Mouse (Mus musculus): ENCODE results near the gene Gramd4.
A peak's percentile ranks its signal among the peaks of the same experiment; 100 is the strongest.

The Gramd4 gene

GRCm38 (mm10) chr15:86074171-86074937 is 16.9 kb downstream of the Gramd4 start:
- peak; percentile 48 to 80 for DNase-seq

- DNase-seq: no peak
Measured at GRCm38 (mm10) chr15:86075305-86076047, 18.0 kb downstream of the Gramd4 start.

DNA sequence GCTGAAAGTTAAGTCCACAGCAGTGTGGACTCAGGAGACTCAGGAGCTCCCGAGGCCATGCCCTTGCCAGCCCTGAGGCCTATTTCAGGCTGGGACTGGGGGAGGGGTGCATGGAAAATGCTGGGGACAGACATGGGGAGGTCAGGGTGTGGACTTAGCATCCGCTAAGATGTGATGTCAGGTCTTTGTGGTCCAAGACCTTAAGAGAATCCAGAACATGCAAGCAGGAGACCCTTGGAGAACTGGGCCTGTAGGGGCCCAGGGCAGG is 18.5 kb downstream of the Gramd4 start:
- DNase-seq: peak in 1 of 2 experiments; percentile 65

DNA sequence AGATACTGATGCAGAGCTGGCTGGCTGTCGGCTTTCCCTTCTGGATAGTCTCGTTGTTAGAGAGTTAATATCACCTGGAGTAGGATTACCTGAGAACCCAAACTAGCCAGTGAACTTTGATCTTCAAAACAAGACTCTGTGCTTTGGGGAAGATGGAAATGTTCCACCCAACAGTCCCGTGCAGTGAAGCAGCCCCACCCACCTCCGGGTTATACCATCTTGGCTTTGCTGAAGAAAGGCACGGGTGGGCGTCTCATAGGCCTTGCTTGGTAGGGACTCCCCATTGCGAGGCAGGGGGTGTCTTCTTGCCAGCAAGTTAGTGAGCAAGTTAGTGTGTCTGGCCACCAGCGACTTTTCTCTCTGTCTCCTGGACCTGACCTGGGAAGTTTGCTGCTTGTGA is 18.9 kb downstream of the Gramd4 start:
- DNase-seq: peak; percentile 49 to 67

DNA sequence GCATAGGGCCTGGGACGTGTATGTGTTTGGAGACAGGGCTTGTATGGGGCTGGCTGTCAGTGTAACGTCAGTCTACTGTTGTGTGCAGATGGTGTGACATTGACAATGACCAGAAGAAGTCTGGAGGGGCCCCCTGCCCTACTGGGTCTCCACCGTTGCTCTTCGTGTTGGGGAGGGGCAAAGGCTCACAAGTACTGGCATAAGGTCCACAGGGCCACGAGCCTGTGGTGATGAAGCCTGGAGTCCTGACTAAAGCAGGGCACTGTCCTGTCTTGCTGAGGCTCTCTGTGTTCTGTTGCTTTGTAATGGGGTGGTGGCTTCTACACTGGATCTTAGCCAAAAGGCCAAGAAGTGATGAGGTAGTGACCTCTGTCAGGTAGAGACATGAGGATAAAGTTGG is 20.4 kb downstream of the Gramd4 start:
- no peak for DNase-seq

GRCm38 (mm10) chr15:86078481-86079216 is 21.2 kb downstream of the Gramd4 start:
- DNase-seq: peak; percentile 61 to 79

DNA sequence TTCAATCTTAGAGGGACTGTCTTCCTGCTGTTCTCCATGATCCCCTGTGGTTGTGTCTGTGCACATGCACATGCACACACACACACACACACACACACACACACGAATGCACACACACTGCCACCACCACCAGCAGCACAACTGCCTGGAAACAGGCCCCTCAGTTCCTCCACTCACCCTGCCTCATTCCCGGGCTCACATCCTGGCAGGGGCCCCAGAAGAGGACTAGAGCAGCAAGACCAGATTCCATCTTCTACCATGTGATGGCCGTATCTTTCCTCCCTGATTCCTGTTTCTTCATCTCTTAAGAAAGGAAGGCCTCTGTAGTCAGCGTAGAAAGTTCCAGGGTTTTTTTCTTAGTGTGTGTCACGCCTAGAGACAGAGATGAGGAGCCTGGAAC is 22.0 kb downstream of the Gramd4 start:
- no peak for DNase-seq

DNA sequence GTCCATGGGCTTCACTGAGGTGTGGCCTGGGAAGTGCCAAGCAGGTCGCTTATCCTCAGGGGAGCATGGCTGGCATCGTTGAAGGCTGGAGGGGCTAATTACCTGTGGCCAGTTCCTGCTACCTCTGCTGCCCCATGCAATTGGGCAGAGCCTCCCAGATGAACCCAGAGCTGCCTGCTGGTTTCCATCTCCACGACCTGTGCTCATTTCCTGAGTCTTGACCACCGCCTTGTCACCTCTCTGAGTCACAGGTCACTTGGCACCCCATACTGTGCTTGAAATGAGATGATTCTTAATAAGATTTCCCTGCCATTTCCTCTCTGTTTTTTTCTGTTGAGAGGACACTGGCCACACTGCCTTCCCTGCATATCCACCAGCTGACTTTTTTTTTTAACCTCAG is 22.4 kb downstream of the Gramd4 start:
- DNase-seq: peak; percentile 80 to 87

GRCm38 (mm10) chr15:86080408-86080807 is 22.9 kb downstream of the Gramd4 start:
- no peak for DNase-seq

GRCm38 (mm10) chr15:86081654-86082053 is 24.2 kb downstream of the Gramd4 start:
- no peak for DNase-seq

GRCm38 (mm10) chr15:86082551-86082961 is 25.1 kb downstream of the Gramd4 start:
- no peak for DNase-seq

- DNase-seq: peak in 1 of 2 experiments; percentile 64
Measured at GRCm38 (mm10) chr15:86083261-86083741, 25.8 kb downstream of the Gramd4 start.

- peak; percentile 87 to 88 for DNase-seq
Measured at GRCm38 (mm10) chr15:86085301-86086225, 28.1 kb downstream of the Gramd4 start.

- DNase-seq: peak; percentile 49 to 75
Measured at GRCm38 (mm10) chr15:86086291-86086706, 28.8 kb downstream of the Gramd4 start.

- DNase-seq: no peak
Measured at GRCm38 (mm10) chr15:86087591-86088149, 30.2 kb downstream of the Gramd4 start.

DNA sequence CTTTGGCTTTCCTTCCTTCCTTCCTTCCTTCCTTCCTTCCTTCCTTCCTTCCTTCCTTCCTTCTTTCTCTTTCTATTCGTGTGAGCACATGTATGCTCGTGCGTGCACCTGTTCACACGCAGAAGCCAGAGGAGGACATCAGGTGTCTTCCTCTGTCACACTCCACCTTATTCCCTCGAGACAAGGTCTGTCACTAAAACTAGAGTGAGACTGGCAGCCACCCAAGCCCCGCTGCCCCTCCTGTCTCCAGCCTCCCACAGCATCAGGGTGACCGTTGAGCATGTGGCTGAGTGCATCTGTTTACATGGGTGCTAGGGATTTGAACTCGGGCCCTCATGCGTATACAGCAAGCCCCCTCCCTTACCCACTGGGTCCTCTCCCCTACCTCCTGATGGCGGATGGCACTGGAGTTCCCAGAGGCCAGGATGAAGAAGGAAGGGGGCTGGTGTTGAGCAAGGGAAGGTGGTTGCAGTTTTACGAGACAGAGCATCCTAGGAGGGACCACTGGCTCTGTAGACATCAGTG is 30.8 kb downstream of the Gramd4 start:
- no peak for DNase-seq

DNA sequence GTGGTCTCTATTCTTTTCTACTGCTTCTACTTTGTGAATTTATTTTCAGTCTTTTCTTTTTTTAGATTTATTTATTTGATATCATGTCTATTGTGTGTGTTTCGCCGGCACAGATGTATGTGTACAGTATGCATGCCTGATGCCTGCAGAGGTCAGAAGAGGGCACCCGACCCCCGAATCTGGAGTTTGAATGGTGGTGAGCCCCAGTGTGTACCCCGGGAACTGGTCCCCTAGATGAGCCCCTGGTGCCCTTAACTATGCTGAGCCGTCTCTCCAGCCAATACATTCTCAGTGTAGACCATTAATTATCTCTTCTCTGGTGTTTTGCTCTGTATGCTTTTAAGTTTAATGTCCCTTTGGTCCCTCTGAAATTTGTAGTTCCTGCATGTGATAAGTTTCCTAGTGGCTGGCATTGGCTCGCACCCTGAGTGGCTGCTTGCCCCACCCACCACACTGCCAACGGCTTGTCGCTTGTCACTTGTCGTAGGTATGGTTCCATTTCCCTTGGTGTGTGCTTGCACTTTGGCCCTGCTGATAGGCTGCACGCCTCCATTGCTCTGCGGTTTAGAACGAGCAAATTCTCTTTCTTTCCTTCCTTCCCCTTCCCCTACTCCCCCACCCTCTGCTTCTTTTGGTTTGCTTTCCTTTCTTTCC is 31.7 kb downstream of the Gramd4 start:
- no peak for DNase-seq

DNA sequence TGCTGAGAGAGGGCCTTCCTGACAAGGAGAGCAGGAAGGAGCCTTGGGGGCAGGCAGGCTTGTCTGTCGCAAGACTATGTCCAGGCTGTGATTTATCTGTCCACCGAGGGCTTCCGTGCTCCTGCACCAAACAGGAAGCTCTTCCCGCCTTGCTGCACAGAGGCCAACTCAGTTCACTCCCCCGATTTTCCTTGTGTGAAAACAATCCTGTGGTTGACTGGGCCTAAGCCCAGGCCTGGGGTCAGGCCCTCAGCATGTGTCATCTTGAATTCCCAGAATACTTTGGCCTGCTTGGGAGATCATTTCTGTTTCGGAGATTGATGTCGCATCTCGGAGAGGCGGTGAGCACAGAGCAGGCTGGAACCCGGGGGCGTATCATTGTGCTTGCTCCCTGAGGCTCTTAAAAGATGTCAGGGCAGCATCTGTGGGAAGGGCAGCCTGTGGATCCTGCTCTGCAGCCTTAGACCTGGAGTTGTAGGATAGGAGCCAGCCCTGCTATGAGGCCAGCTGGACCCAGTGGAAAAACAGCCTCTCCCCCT is 32.6 kb downstream of the Gramd4 start:
- DNase-seq: peak; percentile 83 to 93

GRCm38 (mm10) chr15:86090578-86090977 is 33.1 kb downstream of the Gramd4 start:
- DNase-seq: no peak

DNA sequence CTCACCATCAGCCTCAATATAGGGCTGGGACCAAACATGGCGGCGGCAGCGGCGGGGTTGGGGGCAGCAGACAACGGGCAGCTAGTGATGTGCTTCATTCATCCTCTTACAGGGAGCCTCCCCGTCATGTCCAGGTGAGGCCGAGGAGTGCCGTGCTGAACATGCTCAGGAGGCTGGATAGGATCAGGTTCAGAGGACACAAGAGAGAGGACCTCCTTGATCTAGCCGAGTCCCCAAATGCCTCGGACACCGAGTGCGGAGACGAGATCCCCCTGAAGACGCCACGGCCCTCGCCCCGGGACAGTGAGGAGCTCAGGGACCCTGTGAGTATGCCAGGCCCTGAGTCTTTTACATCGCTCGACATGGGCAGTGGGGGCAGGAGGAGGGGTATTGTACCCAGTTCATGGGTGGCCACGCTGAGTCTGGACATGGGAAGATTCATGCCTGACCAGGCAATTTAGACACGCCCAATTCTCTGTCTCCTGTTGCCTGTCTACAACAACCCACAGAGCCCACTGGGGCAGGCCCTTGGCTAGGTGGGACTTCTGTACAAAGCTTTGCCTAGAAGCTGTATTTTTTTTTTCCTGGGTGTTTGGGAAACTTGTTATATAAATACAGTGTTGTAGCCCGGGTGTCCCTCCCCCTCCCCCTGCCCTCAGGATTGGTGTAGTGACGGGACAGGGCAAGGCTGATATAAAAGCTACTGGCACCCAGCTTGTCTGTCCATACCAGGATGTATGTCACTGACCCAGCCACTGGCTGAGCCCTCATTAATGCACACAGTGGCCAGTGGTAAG is 33.9 kb downstream of the Gramd4 start:
- DNase-seq: peak in 1 of 2 experiments; percentile 64

All from kidney, postnatal 25 days (tissue).